Mouse (Mus musculus) forebrain, embryonic 12.5 days (tissue): Measurements from ENCODE around the gene S100a10. TPM values are rescaled to one million over a fixed set of nuclear protein-coding genes. Genes with fewer than 3 reads are reported as not detected.

Source experiments
- ATAC-seq: fragments of 200-750 bp; cut with Nextera tagmentation; 2 replicates; pipeline ENCODE4 v1.8.0; 2017; ENCODE audit warnings: moderate TSS enrichment; ENCODE audit not compliant: low FRiP score
- H3K27ac ChIP-seq: fragments of 300-500 bp; sonication (generic); 2 replicates; pipeline ENCODE4 v1.5.1; 2016; ENCODE audit warnings: mild to moderate bottlenecking
- H3K27me3 ChIP-seq: fragments of 300-500 bp; sonication (generic); 2 replicates; pipeline ENCODE4 v1.6.1; 2016; ENCODE audit warnings: mild to moderate bottlenecking
- H3K36me3 ChIP-seq: fragments of 300-500 bp; sonication (generic); replicated peaks from 2 replicates; pipeline ENCODE4 v1.6.1; 2016; ENCODE audit warnings: mild to moderate bottlenecking
- H3K4me1 ChIP-seq: fragments of 300-500 bp; sonication (generic); 2 replicates; pipeline ENCODE4 v1.6.1; 2016
- H3K4me2 ChIP-seq: fragments of 300-500 bp; sonication (generic); 2 replicates; pipeline ENCODE4 v1.6.1; 2016; ENCODE audit warnings: mild to moderate bottlenecking, moderate library complexity
- H3K4me3 ChIP-seq: fragments of 300-500 bp; sonication (generic); replicated peaks from 2 replicates; pipeline ENCODE4 v1.5.1; 2016; ENCODE audit warnings: mild to moderate bottlenecking
- H3K9ac ChIP-seq: fragments of 300-500 bp; sonication (generic); 2 replicates; pipeline ENCODE4 v1.6.1; 2016; ENCODE audit warnings: mild to moderate bottlenecking
- H3K9me3 ChIP-seq: fragments of 300-500 bp; sonication (generic); 2 replicates; pipeline ENCODE4 v1.6.1; 2016
- WGBS: fragments of 180-500 bp; shearing (Covaris S2); methylation state at CpG from one replicate; pipeline ENCODE4 v1.1.7; 2016; 5-methylcytosine and 5-hydroxymethylcytosine counted together
- polyA plus RNA-seq: library from polyadenylated mRNA; unstranded; fragments of >200 nt; fragmentation: Nextera tagmentation; extraction: Ambion mirVana; gene quantifications from 2 replicates; pipeline ENCODE4 v1.2.1, GENCODE M21; 2016

S100a10 gene
- 108 and 148 TPM in 2 replicates for polyA plus RNA-seq

- H3K4me3 ChIP-seq: peak within 1 kb of the TSS; percentile 56
- 0 out of 2 replicates have a peak within 1 kb of the TSS, but pooled peaks have one; percentile 25 for H3K27ac ChIP-seq
- H3K4me2 ChIP-seq: peak within 1 kb of the TSS; percentile 90
- H3K27me3 ChIP-seq: peaks cover 10% of the 10 kb centered on the region
- H3K36me3 ChIP-seq: no peaks in the 10 kb centered on the region
- H3K4me1 ChIP-seq: peaks cover 10% of the 10 kb centered on the region
- WGBS: 4% methylated on average over 35 of the region's 39 CpGs
- peak within 1 kb of the TSS; percentile 69 for H3K9ac ChIP-seq
- peak; percentile 85 for ATAC-seq
- no peaks in the 10 kb centered on the region for H3K9me3 ChIP-seq
These were observed at the start of gene S100a10 for GRCm38 (mm10) chr3:93554981-93555877. TSS of gene S100a10 (plus strand) at chr3:93555080.

DNA sequence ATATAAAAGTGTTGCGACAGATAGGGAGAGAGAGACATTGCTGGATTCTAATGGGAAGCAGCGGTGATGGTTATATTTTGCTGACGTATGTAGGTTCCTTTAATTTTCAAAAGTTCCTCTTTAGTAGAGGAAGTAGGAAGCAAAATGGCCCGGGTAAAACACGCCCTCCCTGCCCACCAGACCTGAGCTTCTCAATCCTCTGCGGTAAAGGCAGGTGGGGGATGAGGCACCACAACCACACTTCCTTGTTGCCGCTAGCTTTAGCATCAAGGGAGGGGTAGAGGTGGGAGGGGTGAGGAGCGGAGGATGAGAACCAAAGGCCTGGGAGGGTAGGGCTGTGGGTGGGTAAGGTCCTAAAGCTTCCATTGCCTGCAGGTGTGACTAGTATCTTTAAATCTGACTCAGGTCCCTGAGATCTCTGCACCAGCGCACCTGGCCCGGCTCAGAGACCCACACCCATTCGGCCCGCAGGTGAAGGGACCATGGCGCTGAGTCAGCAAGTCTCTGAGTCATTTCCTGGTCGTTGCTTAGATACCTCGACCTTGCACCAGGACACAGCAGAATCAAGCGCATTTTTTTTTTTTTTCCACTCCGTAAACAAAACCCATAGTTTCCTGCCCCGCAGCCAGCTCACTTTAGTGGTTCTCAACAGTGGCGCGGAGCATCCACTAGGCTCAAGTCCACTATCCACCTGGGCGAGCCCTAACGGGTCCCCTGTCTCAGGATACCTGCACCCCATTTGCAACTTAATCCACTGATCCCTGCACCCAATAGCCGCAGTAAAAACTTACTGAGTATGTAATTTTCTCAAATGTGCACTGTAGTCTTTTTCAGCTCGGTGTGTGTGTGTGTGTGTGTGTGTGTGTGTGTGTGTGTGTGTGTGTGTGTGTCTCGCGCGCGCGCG is 48.7 kb upstream of the S100a10 start:
- no peak overlapping the region for H3K27ac ChIP-seq
- no peaks in the 10 kb centered on the region for H3K27me3 ChIP-seq
- no peaks in the 10 kb centered on the region for H3K36me3 ChIP-seq
- no peaks in the 10 kb centered on the region for H3K9me3 ChIP-seq
- WGBS: 42% methylated on average over 30 of the region's 30 CpGs
- no peaks in the 10 kb centered on the region for H3K4me1 ChIP-seq
- ATAC-seq: no peak
- H3K9ac ChIP-seq: no peak overlapping the region
- H3K4me3 ChIP-seq: no peak overlapping the region
- no peak overlapping the region for H3K4me2 ChIP-seq

DNA sequence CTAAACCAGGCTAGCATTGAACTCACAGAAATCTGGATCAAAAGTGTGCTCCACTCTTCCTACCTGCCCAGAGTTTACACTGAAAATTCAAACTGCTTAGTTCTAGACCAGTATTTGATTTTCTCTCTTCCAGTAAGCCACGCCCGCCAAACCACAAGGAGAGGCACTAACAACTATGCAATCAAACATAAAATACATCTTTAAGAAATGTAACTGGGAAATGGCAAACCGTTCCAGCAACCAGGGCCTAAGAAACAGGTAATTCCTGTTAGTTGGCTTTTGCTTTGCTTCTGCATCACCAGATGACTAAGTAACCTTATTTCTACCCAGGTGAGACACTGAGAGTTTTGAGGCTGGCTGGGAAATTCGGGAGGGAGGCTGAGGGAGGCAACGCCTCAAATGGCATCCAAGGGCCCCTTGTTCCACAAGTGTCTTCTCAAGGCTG is 48.0 kb upstream of the S100a10 start:
- Histone ChIP-seq H3K36me3 (no peaks in the 10 kb centered on the region), H3K9me3 (no peaks in the 10 kb centered on the region), H3K4me2 (no peak overlapping the region), H3K9ac (no peak overlapping the region), H3K27me3 (no peaks in the 10 kb centered on the region), H3K4me1 (no peaks in the 10 kb centered on the region), H3K4me3 (no peak overlapping the region), H3K27ac (no peak overlapping the region)
- ATAC-seq: no peak
- WGBS: 81% methylated on average over 5 of the region's 5 CpGs

DNA sequence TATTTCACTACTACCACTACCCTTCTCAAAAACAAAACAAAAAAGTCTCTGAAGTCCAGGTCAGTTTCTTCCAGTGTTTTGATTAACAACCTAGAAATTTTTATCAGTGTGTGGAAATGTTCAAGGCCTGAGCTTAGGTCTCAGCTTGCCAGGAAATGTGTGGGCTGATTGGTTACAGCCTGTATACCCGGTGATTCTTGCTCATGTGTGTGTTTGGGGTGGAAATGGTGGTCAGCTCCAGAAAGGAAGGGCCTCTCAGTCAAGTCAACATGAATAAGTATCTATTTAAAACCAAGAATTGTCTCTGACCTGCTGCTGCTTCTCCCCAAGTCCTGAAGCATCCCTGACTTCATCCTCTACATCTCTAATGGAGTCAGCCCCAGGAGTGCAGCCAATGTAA is 45.6 kb upstream of the S100a10 start:
- Histone ChIP-seq H3K4me1 (no peaks in the 10 kb centered on the region), H3K27me3 (no peaks in the 10 kb centered on the region), H3K4me3 (no peak overlapping the region), H3K4me2 (no peak overlapping the region), H3K36me3 (no peaks in the 10 kb centered on the region), H3K9me3 (no peaks in the 10 kb centered on the region), H3K27ac (no peak overlapping the region), H3K9ac (no peak overlapping the region)
- no peak for ATAC-seq
- WGBS: 68% methylated on average over 1 of the region's 1 CpGs

- Histone ChIP-seq H3K27me3 (no peaks in the 10 kb centered on the region), H3K9ac (no peak overlapping the region), H3K4me2 (no peak overlapping the region), H3K27ac (no peak overlapping the region), H3K4me3 (no peak overlapping the region), H3K9me3 (no peaks in the 10 kb centered on the region), H3K36me3 (no peaks in the 10 kb centered on the region), H3K4me1 (no peaks in the 10 kb centered on the region)
- WGBS: 86% methylated on average over 1 of the region's 1 CpGs
- ATAC-seq: no peak
These were observed 43.8 kb upstream of the S100a10 start for GRCm38 (mm10) chr3:93511036-93511435.

- 90% methylated on average over 1 of the region's 1 CpGs for WGBS
- no peak for ATAC-seq
- H3K27me3 ChIP-seq: no peaks in the 10 kb centered on the region
- H3K9ac ChIP-seq: no peak overlapping the region
- no peaks in the 10 kb centered on the region for H3K4me1 ChIP-seq
- H3K36me3 ChIP-seq: no peaks in the 10 kb centered on the region
- no peak overlapping the region for H3K4me2 ChIP-seq
- H3K27ac ChIP-seq: no peak overlapping the region
- H3K9me3 ChIP-seq: no peaks in the 10 kb centered on the region
- no peak overlapping the region for H3K4me3 ChIP-seq
These were observed 43.1 kb upstream of the S100a10 start for GRCm38 (mm10) chr3:93511801-93512200.

DNA sequence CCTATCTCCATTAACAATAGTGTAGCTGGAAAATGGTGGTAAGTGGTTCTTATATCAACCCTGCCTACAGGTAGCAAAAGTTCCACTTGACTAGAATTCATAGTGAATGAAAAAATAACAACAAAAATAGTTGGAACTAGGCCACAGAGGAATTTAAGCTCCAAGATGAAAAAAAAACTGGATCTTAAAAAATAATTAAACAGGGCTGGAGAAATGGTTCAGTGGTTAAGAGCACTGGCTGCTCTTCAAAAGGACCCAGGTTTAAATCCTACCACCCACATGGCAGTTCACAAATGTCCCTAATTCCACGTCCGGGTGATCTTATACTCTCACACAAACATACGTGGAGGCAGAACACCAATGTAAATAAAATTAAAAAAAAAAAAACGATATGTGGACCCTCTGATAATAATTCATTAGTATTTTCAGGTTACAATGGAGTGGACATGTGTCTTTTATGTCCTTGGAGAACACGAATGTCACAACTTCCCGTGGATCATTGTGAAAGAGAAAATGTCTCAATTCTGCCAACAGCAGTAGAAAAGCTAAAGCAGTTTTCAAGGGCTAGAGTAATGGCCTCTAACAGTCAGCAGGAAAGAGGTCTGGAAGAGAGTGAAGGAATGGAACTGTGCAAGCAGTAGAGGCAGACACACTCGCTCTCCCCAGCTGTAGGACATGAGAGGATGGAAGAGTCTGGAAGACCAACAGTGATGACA is 42.3 kb upstream of the S100a10 start:
- no peak overlapping the region for H3K27ac ChIP-seq
- WGBS: 76% methylated on average over 7 of the region's 7 CpGs
- H3K4me1 ChIP-seq: no peaks in the 10 kb centered on the region
- ATAC-seq: no peak
- no peaks in the 10 kb centered on the region for H3K9me3 ChIP-seq
- no peaks in the 10 kb centered on the region for H3K27me3 ChIP-seq
- no peak overlapping the region for H3K4me3 ChIP-seq
- no peaks in the 10 kb centered on the region for H3K36me3 ChIP-seq
- no peak overlapping the region for H3K4me2 ChIP-seq
- H3K9ac ChIP-seq: no peak overlapping the region

DNA sequence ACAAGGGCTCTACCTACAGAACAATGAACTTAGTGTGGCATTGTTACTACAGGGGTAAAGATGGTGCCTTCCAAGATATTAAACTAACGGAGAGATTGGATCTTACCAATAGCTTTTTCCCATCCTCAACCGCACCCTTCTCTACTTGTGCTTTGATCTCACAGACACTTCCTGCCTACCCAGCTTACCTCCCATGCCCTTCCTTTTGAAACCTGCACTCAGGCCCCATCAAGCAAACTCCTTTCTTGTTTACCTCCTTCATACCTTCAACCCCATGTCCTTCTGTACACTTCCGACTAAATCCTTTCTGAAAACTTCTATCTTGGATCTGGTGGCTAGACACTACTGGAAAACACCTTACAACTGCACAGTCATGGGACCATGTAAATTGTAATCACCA is 40.3 kb upstream of the S100a10 start:
- Histone ChIP-seq H3K9me3 (no peaks in the 10 kb centered on the region), H3K9ac (no peak overlapping the region), H3K4me1 (no peaks in the 10 kb centered on the region), H3K27me3 (no peaks in the 10 kb centered on the region), H3K4me3 (no peak overlapping the region), H3K4me2 (no peak overlapping the region), H3K36me3 (no peaks in the 10 kb centered on the region), H3K27ac (no peak overlapping the region)
- ATAC-seq: no peak
- WGBS: 96% methylated on average over 3 of the region's 3 CpGs

DNA sequence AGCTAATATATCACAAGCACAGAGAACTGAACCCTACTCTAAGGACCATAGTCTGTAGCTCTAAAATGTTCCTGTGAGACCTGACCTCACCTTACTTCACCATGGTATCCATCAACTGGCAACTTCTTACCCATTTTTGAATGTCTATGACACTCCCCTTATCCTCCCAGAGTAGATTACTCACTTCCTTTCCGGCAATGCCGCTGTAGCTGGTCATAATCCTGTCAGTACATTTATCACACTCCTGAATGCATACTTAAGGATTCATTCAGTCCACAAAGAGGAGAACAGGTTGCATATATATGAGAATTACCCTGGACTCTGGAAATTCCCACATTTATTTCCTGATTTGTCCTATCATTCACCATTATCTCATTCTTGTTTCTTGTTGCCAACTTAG is 37.5 kb upstream of the S100a10 start:
- H3K36me3 ChIP-seq: no peaks in the 10 kb centered on the region
- 95% methylated on average over 2 of the region's 2 CpGs for WGBS
- H3K4me1 ChIP-seq: no peaks in the 10 kb centered on the region; the same call in 1 of the 2 replicates
- no peak overlapping the region for H3K4me3 ChIP-seq
- H3K9me3 ChIP-seq: no peaks in the 10 kb centered on the region
- H3K4me2 ChIP-seq: no peak overlapping the region
- no peak for ATAC-seq
- H3K27ac ChIP-seq: no peak overlapping the region
- H3K27me3 ChIP-seq: no peaks in the 10 kb centered on the region
- H3K9ac ChIP-seq: no peak overlapping the region

GRCm38 (mm10) chr3:93519856-93520329 is 35.0 kb upstream of the S100a10 start:
- H3K4me3 ChIP-seq: peak overlapping the region; percentile 44
- H3K27ac ChIP-seq: no peak overlapping the region
- ATAC-seq: peak; percentile 21; the same call in 1 of the 2 replicates
- no peaks in the 10 kb centered on the region; the same call in 1 of the 2 replicates for H3K4me1 ChIP-seq
- H3K4me2 ChIP-seq: peak overlapping the region; percentile 69
- no peaks in the 10 kb centered on the region for H3K36me3 ChIP-seq
- no peaks in the 10 kb centered on the region for H3K9me3 ChIP-seq
- no peak overlapping the region for H3K9ac ChIP-seq
- no peaks in the 10 kb centered on the region for H3K27me3 ChIP-seq
- 55% methylated on average over 5 of the region's 5 CpGs for WGBS

- Histone ChIP-seq H3K4me3 (peak within 1 kb of the TSS; percentile 44), H3K27me3 (no peaks in the 10 kb centered on the region), H3K4me2 (peak within 1 kb of the TSS; percentile 69), H3K4me1 (no peaks in the 10 kb centered on the region; the same call in 1 of the 2 replicates), H3K36me3 (no peaks in the 10 kb centered on the region), H3K9me3 (no peaks in the 10 kb centered on the region), H3K27ac (no peak within 1 kb of the TSS), H3K9ac (peak within 1 kb of the TSS; percentile 55)
- peak; percentile 94 for ATAC-seq
- 1% methylated on average over 38 of the region's 38 CpGs for WGBS
These were observed 34.3 kb upstream of the S100a10 start, which contains the start of gene S100a11 for GRCm38 (mm10) chr3:93520330-93521193. TSS of gene S100a11 (plus strand) at chr3:93520488.
